Comparison of ENCODE assay signal across 14 mouse cellular contexts in the genomic region with DNA sequence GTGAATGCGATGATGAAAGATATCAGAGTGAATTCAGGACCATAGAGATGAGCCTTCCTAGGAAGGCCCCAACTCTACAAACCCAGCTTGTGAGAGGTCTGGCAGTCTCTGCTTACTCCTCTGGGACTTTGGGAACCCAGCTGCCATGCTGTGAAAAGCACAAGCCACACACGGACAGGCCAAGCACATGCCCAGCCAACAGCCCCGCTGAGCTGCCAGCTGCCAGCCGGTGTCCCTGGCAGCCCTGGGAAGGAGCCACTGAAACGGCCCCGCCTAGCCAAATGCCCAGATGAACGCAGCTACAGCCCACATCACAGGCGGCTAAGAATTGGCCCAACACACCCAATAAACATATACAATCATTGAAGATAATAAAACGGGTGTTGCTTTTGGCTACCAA. TPM values are rescaled to one million over a fixed set of nuclear protein-coding genes. Genes with fewer than 3 reads are reported as not detected.
DNase-seq lines count a peak whose midpoint lies in the region; ATAC-seq lines count a peak whose summit lies in the region.
"Had no signal": no experiment of that assay in that cellular context is flagged by ENCODE, and none has a peak within 500 bp of the region (broad histone marks: within the 10 kb centered on the region; RNA-seq: fewer than 3 reads in every experiment).

No protein-coding gene starts in this region.

- peak; percentile 85 for ATAC-seq in hindbrain, embryonic 16.5 days
- no peak for ATAC-seq in hindbrain, embryonic 11.5 days (ENCODE audit: low FRiP score)

- no peaks in the 10 kb centered on the region for H3K36me3 ChIP-seq in hindbrain, embryonic 16.5 days (ENCODE audit: control insufficient read depth, insufficient read depth, low read length)
- no peaks in the 10 kb centered on the region for H3K36me3 ChIP-seq in hindbrain, embryonic 11.5 days (ENCODE audit: control insufficient read depth, insufficient read depth, low read length)
- H3K36me3 ChIP-seq: hindbrain, embryonic 15.5 days; limb, embryonic 15.5 days had no signal

- no peak overlapping the region for H3K4me3 ChIP-seq in hindbrain, embryonic 16.5 days (ENCODE audit: low read length)
- H3K4me3 ChIP-seq in hindbrain, embryonic 11.5 days (ENCODE audit: low read depth, low read length): no peak overlapping the region
- H3K4me3 ChIP-seq: hindbrain, embryonic 15.5 days; limb, embryonic 15.5 days had no signal

- H3K9me3 ChIP-seq in hindbrain, embryonic 16.5 days (ENCODE audit: control insufficient read depth, low read length): no peaks in the 10 kb centered on the region
- H3K9me3 ChIP-seq in hindbrain, embryonic 11.5 days (ENCODE audit: control insufficient read depth, low read length): no peaks in the 10 kb centered on the region
- H3K9me3 ChIP-seq: hindbrain, embryonic 15.5 days; limb, embryonic 15.5 days had no signal

- peaks cover 2% of the 10 kb centered on the region; the same call in 1 of the 2 replicates for H3K27me3 ChIP-seq in hindbrain, embryonic 16.5 days (replicated peaks; ENCODE audit: control insufficient read depth, insufficient read depth, low read length)
- H3K27me3 ChIP-seq in hindbrain, embryonic 11.5 days (ENCODE audit: control insufficient read depth, insufficient read depth, low read length): no peaks in the 10 kb centered on the region
- H3K27me3 ChIP-seq: CH12.LX; hindbrain, embryonic 15.5 days; limb, embryonic 15.5 days had no signal

- WGBS in hindbrain, embryonic 16.5 days: 63% methylated on average over 9 of the region's 9 CpGs
- 90% methylated on average over 9 of the region's 9 CpGs for WGBS in hindbrain, embryonic 11.5 days

- H3K9ac ChIP-seq in hindbrain, embryonic 16.5 days (ENCODE audit: low read depth, low read length): no peak overlapping the region
- H3K9ac ChIP-seq in hindbrain, embryonic 11.5 days (ENCODE audit: low read depth, low read length): no peak overlapping the region
- H3K9ac ChIP-seq: hindbrain, embryonic 15.5 days; limb, embryonic 15.5 days had no signal

- no peaks in the 10 kb centered on the region for H3K4me1 ChIP-seq in hindbrain, embryonic 16.5 days (ENCODE audit: control insufficient read depth, insufficient read depth, low read depth, low read length)
- H3K4me1 ChIP-seq in hindbrain, embryonic 11.5 days (replicated peaks; ENCODE audit: control insufficient read depth, insufficient read depth, low read length): no peaks in the 10 kb centered on the region
- H3K4me1 ChIP-seq: hindbrain, embryonic 15.5 days had no signal

- no peak for DNase-seq in hindbrain, embryonic 11.5 days (ENCODE audit: low spot score)
- DNase-seq in right cerebral cortex, postnatal 14 days: peak; percentile 18
- DNase-seq in right cerebral cortex, adult 2 months (ENCODE audit: low spot score in 2 of 2): no peak
- peak; percentile 81 to 86 for DNase-seq in cerebellum, postnatal 36 days
- no peak for DNase-seq in lung, postnatal 10 days
- no peak for DNase-seq in urinary bladder, postnatal 14 days (ENCODE audit: low spot score)
- no peak for DNase-seq in kidney, postnatal 25 days
- DNase-seq: heart, adult 11 months; kidney, postnatal 14 days; lung, postnatal 36 days had no signal

- H3K4me2 ChIP-seq in hindbrain, embryonic 16.5 days (ENCODE audit: low read length): no peak overlapping the region
- no peak overlapping the region for H3K4me2 ChIP-seq in hindbrain, embryonic 11.5 days (replicated peaks; ENCODE audit: low read depth, low read length)
- H3K4me2 ChIP-seq: hindbrain, embryonic 15.5 days; limb, embryonic 15.5 days had no signal

- no peak overlapping the region for H3K27ac ChIP-seq in hindbrain, embryonic 16.5 days (ENCODE audit: low read depth, low read length)
- H3K27ac ChIP-seq in hindbrain, embryonic 11.5 days (ENCODE audit: low read depth, low read length): no peak overlapping the region
- H3K27ac ChIP-seq: hindbrain, embryonic 15.5 days; limb, embryonic 15.5 days had no signal

RNA-seq across cellular contexts. Expression of gene Tgif1, which starts 41.5 kb away (rescaled TPM):
- 13.2 and 14.5 TPM in 2 replicates for polyA plus RNA-seq in hindbrain, embryonic 16.5 days (2015; fragmentation: Nextera tagmentation; extraction: Ambion mirVana)
- 61.6 and 66.0 TPM in 2 replicates for polyA plus RNA-seq in hindbrain, embryonic 11.5 days (2014; fragmentation: Nextera tagmentation; extraction: Ambion mirVana)

Comparison
In these comparisons a context has a peak if more than half of its experiments do, and no peak if none do; other contexts are left out.
1. DNase-seq: peak in right cerebral cortex, postnatal 14 days (single experiment) and cerebellum, postnatal 36 days (2 of 2); none in hindbrain, embryonic 11.5 days (single experiment), right cerebral cortex, adult 2 months (0 of 2), lung, postnatal 10 days (single experiment), urinary bladder, postnatal 14 days (single experiment) and kidney, postnatal 25 days (0 of 2).